Mouse (Mus musculus): ENCODE measurements at regions not wholly inside any gene's neighbourhood (a gene's known extent, or its start where the extent isn't known, plus 50 kb on each side); places are given as distances from the start of the nearest gene placed in this dataset.

DNA sequence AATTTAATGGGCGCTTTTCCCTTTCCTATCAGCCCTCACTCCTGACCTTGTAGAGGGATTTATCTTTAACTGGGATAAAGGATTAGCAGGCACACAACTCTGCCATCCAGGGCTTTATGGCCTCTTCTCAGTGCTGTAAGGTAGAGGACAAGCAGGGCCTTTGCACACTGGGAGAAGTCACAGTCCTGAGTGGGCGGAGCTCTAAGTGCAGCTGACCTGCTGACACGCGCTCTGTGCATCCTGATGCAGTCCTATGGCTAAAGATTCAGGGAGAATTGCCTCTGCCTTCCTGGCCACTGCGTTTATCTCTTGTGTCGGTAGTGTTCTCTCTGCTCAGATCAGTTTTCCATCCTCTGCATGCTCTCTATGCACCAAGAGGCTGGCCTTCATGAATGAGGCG lies 566.9 kb downstream of the Tmem132b start:
- TF ChIP-seq CTCF (conservative IDR thresholded peaks at IDR 0.05 in 1 of 2, IDR thresholded peaks at IDR 0.05 in 1 of 2; ENCODE audit: low read depth in 2 of 2, low read length in 2 of 2): no peak
- no peak for TF ChIP-seq ZMIZ1 (IDR thresholded peaks at IDR 0.05; ENCODE audit: low read depth, low read length)
- TF ChIP-seq MEF2A (IDR thresholded peaks at IDR 0.05; ENCODE audit: borderline replicate concordance, low read depth, low read length): no peak
- no peak for TF ChIP-seq MAX (IDR thresholded peaks at IDR 0.05; ENCODE audit: low read length)
- no peak for TF ChIP-seq MAFK (IDR thresholded peaks at IDR 0.05; ENCODE audit: insufficient replicate concordance, low read length)
- TF ChIP-seq POLR2A (IDR thresholded peaks at IDR 0.05; ENCODE audit: low read depth, low read length): no peak
- TF ChIP-seq ZNF384 (IDR thresholded peaks at IDR 0.05; ENCODE audit: low read depth, low read length): no peak
- TF ChIP-seq CHD2 (IDR thresholded peaks at IDR 0.05; ENCODE audit: low read length): no peak
- no peak for TF ChIP-seq ZC3H11A (IDR thresholded peaks at IDR 0.05; ENCODE audit: low read depth, low read length)
- no peak for TF ChIP-seq ZKSCAN1 (IDR thresholded peaks at IDR 0.05; ENCODE audit: borderline replicate concordance, low read depth, low read length)

Data from CH12.LX (cell line).